ENCODE assay signal across 28 mouse cellular contexts in genomic region chr4:137081401-137081800, GRCm38 (mm10).
"Had no signal": no experiment of that assay in that cellular context is flagged by ENCODE, and none has a peak within 500 bp of the region (broad histone marks: within the 10 kb centered on the region; RNA-seq: fewer than 3 reads in every experiment).

No protein-coding gene starts in this region.

- H3K9ac ChIP-seq: embryonic facial prominence, embryonic 12.5 days; embryonic facial prominence, embryonic 13.5 days; embryonic facial prominence, embryonic 15.5 days; forebrain, embryonic 12.5 days; forebrain, embryonic 13.5 days; forebrain, embryonic 15.5 days; forebrain, postnatal 0 days had no signal

- ATAC-seq: forebrain, embryonic 13.5 days; forebrain, embryonic 14.5 days; forebrain, embryonic 15.5 days; forebrain, embryonic 16.5 days; forebrain, postnatal 0 days had no signal

- H3K36me3 ChIP-seq: embryonic facial prominence, embryonic 10.5 days; embryonic facial prominence, embryonic 12.5 days; embryonic facial prominence, embryonic 13.5 days; embryonic facial prominence, embryonic 15.5 days; forebrain, embryonic 10.5 days; forebrain, embryonic 12.5 days; forebrain, embryonic 15.5 days had no signal

- H3K4me2 ChIP-seq: embryonic facial prominence, embryonic 12.5 days; embryonic facial prominence, embryonic 13.5 days; embryonic facial prominence, embryonic 15.5 days; forebrain, embryonic 12.5 days; forebrain, embryonic 13.5 days; forebrain, embryonic 15.5 days had no signal

- H3K4me3 ChIP-seq: embryonic facial prominence, embryonic 10.5 days; embryonic facial prominence, embryonic 12.5 days; embryonic facial prominence, embryonic 13.5 days; embryonic facial prominence, embryonic 15.5 days; erythroblast, embryonic 14.5 days; forebrain, embryonic 10.5 days; forebrain, embryonic 12.5 days; forebrain, embryonic 13.5 days; forebrain, embryonic 15.5 days; gastrocnemius, adult 2 months had no signal

- H3K27ac ChIP-seq: embryonic facial prominence, embryonic 10.5 days; embryonic facial prominence, embryonic 12.5 days; embryonic facial prominence, embryonic 13.5 days; embryonic facial prominence, embryonic 15.5 days; forebrain, embryonic 10.5 days; forebrain, embryonic 12.5 days; forebrain, embryonic 13.5 days; forebrain, embryonic 15.5 days; gastrocnemius, adult 2 months had no signal

- H3K27me3 ChIP-seq: embryonic facial prominence, embryonic 12.5 days; forebrain, embryonic 13.5 days; forebrain, embryonic 15.5 days had no signal

- DNase-seq: cerebellum, adult 18-20 months; cerebellum, adult 2 months; cerebellum, adult 8-10 months; cerebellum, adult 9-10 months; cerebellum, adult 9-11 months; cerebellum, postnatal 10 days; cerebellum, postnatal 14 days; cerebellum, postnatal 25 days; cerebellum, postnatal 36 days; embryo, embryonic 11 days; forebrain, postnatal 0 days; gastrocnemius, adult 2 months; gastrocnemius, postnatal 10 days; gastrocnemius, postnatal 14 days; gastrocnemius, postnatal 25 days; gastrocnemius, postnatal 36 days; heart, adult 11 months had no signal

- H3K9me3 ChIP-seq: embryonic facial prominence, embryonic 10.5 days; embryonic facial prominence, embryonic 12.5 days; embryonic facial prominence, embryonic 13.5 days; embryonic facial prominence, embryonic 15.5 days; forebrain, embryonic 10.5 days; forebrain, embryonic 12.5 days; forebrain, embryonic 13.5 days; forebrain, embryonic 15.5 days had no signal
